Mouse (Mus musculus): ENCODE results near the gene Shmt2.

GRCm38 (mm10) chr10:127544375-127544774, 22.1 kb upstream of the Shmt2 start:
- TF ChIP-seq CTCF (IDR thresholded peaks at IDR 0.05; ENCODE audit: low read depth) (no peak), EP300 (optimal IDR thresholded peaks at IDR 0.05) (no peak)

Data from stomach, postnatal 0 days (tissue).